Mouse (Mus musculus) spleen, adult 2 months (tissue): ENCODE results near the gene Ddx10.

ENCODE experiments used
- CTCF ChIP-seq: fragments of 200-500 bp; IDR thresholded peaks from 2 replicates; pipeline ENCODE4 v1.5.1; 2011; ENCODE audit warnings: mild to moderate bottlenecking, inconsistent platforms; ENCODE audit not compliant: insufficient read depth, insufficient read length, insufficient replicate concordance; ENCODE audit errors: extremely low read depth
- POLR2A ChIP-seq: fragments of 200-500 bp; IDR thresholded peaks from 2 replicates; pipeline ENCODE4 v1.6.1; 2011; ENCODE audit warnings: low read depth, low read length, inconsistent platforms

GRCm38 (mm10) chr9:53064531-53064930 is 183.3 kb downstream of the Ddx10 start:
- TF ChIP-seq POLR2A, result no peak
- no peak for TF ChIP-seq CTCF
